24 mouse cellular contexts compared by ENCODE assay signal in the genomic region with DNA sequence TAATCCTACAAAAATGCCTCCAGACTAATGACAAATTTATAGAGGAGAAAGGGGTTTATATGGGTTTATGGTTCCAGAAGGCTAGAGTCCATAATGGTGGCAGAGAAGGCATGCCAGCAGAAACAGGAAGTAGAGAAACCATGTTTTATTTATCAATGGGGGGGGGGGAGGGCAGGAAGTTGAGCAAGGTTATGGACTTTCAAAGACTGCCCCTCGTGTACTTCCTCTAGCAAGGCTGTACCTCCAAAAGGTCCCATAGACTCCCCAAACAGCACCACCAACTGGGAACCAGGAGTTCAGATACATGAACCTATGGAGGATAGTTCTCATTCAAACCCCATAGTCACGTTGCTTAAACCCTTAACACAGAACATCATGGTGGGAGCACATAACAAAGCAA.
"Had no signal": no experiment of that assay in that cellular context is flagged by ENCODE, and none has a peak within 500 bp of the region (broad histone marks: within the 10 kb centered on the region; RNA-seq: fewer than 3 reads in every experiment).

No protein-coding gene starts in this region.

- H3K4me2 ChIP-seq: heart, embryonic 13.5 days; heart, embryonic 15.5 days; hindbrain, embryonic 13.5 days; hindbrain, embryonic 15.5 days; kidney, embryonic 15.5 days; limb, embryonic 13.5 days; limb, embryonic 15.5 days; liver, embryonic 12.5 days had no signal

- DNase-seq: gastrocnemius, postnatal 14 days; gastrocnemius, postnatal 36 days; heart, adult 18-20 months; heart, postnatal 14 days; heart, postnatal 36 days; kidney, adult 11 months; kidney, adult 2 months; kidney, adult 9 months; kidney, postnatal 14 days; kidney, postnatal 36 days; left cerebral cortex, postnatal 4 days had no signal

- H3K27ac ChIP-seq: heart, embryonic 10.5 days; heart, embryonic 13.5 days; heart, embryonic 15.5 days; hindbrain, embryonic 13.5 days; hindbrain, embryonic 15.5 days; hindbrain, postnatal 0 days; kidney, embryonic 15.5 days; kidney, postnatal 0 days; limb, embryonic 13.5 days; limb, embryonic 15.5 days; liver, embryonic 12.5 days; liver, embryonic 14.5 days had no signal

- H3K27me3 ChIP-seq: heart, embryonic 13.5 days; heart, embryonic 15.5 days; hindbrain, embryonic 13.5 days; hindbrain, embryonic 15.5 days; kidney, embryonic 15.5 days; limb, embryonic 13.5 days; limb, embryonic 15.5 days; liver, embryonic 12.5 days had no signal

- H3K9me3 ChIP-seq: heart, embryonic 10.5 days; heart, embryonic 13.5 days; heart, embryonic 15.5 days; hindbrain, embryonic 13.5 days; hindbrain, embryonic 15.5 days; kidney, embryonic 15.5 days; limb, embryonic 13.5 days; limb, embryonic 15.5 days; liver, embryonic 12.5 days had no signal

- ATAC-seq: hindbrain, postnatal 0 days; intestine, embryonic 16.5 days; liver, embryonic 12.5 days had no signal

- H3K4me1 ChIP-seq: heart, embryonic 10.5 days; heart, embryonic 13.5 days; heart, embryonic 15.5 days; hindbrain, embryonic 13.5 days; hindbrain, embryonic 15.5 days; kidney, embryonic 15.5 days; limb, embryonic 13.5 days; limb, embryonic 15.5 days; liver, embryonic 12.5 days had no signal

- H3K4me3 ChIP-seq: heart, embryonic 10.5 days; heart, embryonic 13.5 days; heart, embryonic 15.5 days; hindbrain, embryonic 13.5 days; hindbrain, embryonic 15.5 days; kidney, embryonic 15.5 days; limb, embryonic 13.5 days; limb, embryonic 15.5 days; liver, embryonic 12.5 days had no signal

- H3K36me3 ChIP-seq: heart, embryonic 10.5 days; heart, embryonic 13.5 days; heart, embryonic 15.5 days; hindbrain, embryonic 13.5 days; hindbrain, embryonic 15.5 days; kidney, embryonic 15.5 days; limb, embryonic 13.5 days; limb, embryonic 15.5 days; liver, embryonic 12.5 days had no signal

- H3K9ac ChIP-seq: heart, embryonic 13.5 days; heart, embryonic 15.5 days; hindbrain, embryonic 13.5 days; hindbrain, embryonic 15.5 days; kidney, embryonic 15.5 days; limb, embryonic 13.5 days; limb, embryonic 15.5 days; liver, embryonic 12.5 days; liver, embryonic 14.5 days had no signal
